Mouse (Mus musculus) layer of hippocampus, adult 9-11 months (tissue): ENCODE measurements around the gene Anks1b.

Source experiments
- DNase-seq: peaks from one replicate; pipeline ENCODE4 v3.0.0; 2022

Gene Anks1b

GRCm38 (mm10) chr10:89873146-89873950 is at the start of gene Anks1b:
Gene Anks1b (plus strand): TSS chr10:89873509.
- peak; percentile 67 for DNase-seq

- DNase-seq, result peak; percentile 8
Measured at GRCm38 (mm10) chr10:89823906-89824305, 49.4 kb upstream of the Anks1b start.

DNA sequence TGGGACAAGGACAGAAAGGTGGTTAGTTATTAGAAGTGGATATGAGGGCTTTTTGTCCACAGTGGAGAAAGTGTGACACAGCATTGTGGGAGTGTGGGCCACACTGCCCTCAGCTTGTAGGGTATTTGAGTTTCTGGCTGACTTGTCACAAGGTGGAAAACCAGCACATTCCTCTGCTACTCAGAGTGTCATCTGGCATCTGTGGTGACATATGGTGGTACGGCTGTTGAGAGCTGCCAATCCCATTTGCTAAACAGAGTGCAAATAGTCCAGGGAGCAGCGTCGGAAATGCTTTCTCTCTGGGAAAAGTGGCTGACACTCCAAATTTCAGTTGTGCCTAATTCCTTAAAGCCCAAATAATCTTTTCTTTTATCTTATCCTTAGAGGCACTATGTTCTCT is 46.4 kb upstream of the Anks1b start:
- DNase-seq, result peak; percentile 39

DNA sequence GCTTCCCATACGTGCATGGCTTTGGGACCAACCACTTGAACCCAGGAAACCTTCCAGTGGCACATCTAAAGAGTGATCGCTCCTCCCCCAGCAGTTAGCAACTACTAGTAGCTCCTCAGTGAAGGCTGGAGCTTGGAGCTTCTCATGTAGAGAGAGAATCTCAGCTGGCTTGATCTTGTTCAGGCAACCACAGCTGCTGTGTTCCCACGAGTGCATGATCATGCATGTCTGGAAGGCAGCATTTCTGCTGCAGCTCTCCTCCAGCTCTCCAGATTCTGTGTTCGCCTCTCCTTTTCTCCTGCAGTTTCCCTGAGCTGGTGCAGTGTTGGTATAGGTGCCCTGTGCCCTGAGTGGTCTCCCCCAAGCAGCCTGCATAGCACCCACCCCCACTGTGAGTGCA is 41.0 kb upstream of the Anks1b start:
- DNase-seq, result no peak

DNA sequence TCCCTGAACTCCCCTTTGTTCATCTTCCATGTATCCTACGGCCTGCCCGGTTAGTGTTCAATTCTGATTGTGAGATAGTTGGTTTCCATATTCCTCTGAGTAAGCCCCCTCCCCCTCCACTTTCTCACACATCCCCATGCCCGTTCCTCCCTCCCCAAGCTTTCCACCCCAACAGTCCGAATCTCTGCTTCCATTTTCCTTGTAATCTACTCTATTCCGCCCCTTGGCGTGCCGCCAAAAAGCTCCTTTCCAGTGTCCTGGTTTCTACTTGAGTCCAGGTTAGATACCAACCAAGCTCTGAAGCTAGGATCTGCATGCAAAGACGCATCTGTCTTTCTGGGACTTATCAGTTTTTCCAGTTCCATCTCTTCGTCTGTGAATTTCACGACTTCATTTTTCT is 40.1 kb upstream of the Anks1b start:
- no peak for DNase-seq

- no peak for DNase-seq
Measured at GRCm38 (mm10) chr10:89837476-89837875, 35.8 kb upstream of the Anks1b start.

DNA sequence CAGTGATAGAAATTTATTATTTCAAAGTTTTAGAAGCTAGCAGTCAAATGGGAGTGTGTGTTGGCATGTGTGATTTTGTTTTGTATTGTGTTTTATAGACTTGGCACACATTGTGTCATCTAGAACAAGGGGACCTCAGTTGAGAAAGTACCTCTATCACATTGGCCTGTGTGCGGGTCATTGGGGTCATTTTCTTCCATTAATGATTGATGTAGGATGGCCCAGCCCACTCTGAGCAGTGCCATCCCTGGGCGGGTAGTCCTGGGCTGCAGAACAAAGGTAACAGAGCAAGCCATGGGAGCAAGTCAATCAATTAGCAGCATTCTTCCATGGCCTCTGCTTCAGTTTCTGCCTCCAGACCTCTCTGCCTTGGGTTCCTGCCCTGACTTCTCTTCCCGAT is 34.5 kb upstream of the Anks1b start:
- DNase-seq, result no peak

GRCm38 (mm10) chr10:89850951-89851350 is 22.4 kb upstream of the Anks1b start:
- DNase-seq, result no peak

GRCm38 (mm10) chr10:89855251-89855875 is 17.9 kb upstream of the Anks1b start:
- DNase-seq, result peak; percentile 80

GRCm38 (mm10) chr10:89856286-89856685 is 17.0 kb upstream of the Anks1b start:
- DNase-seq, result peak; percentile 71

DNA sequence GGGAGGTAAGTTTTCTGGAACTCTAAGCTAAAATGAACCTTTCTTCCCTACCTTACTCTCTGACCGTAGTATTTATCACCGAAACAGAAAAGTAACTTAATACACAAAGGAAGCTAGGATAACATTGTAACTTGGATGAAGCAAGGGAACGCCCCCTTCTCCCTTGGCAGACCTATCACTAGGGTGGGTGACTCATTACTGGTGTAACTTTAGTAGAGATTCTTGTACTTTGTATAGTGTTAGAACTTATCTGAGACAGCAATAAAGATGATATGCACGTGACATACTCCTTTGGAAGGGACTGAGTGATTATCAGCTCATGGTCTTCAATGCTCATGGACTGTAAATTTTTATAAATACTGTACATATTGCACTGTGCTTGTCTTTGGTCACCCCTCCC is 5.1 kb upstream of the Anks1b start:
- no peak for DNase-seq

- DNase-seq, result no peak
Measured at GRCm38 (mm10) chr10:89868836-89869235, 4.5 kb upstream of the Anks1b start.

DNA sequence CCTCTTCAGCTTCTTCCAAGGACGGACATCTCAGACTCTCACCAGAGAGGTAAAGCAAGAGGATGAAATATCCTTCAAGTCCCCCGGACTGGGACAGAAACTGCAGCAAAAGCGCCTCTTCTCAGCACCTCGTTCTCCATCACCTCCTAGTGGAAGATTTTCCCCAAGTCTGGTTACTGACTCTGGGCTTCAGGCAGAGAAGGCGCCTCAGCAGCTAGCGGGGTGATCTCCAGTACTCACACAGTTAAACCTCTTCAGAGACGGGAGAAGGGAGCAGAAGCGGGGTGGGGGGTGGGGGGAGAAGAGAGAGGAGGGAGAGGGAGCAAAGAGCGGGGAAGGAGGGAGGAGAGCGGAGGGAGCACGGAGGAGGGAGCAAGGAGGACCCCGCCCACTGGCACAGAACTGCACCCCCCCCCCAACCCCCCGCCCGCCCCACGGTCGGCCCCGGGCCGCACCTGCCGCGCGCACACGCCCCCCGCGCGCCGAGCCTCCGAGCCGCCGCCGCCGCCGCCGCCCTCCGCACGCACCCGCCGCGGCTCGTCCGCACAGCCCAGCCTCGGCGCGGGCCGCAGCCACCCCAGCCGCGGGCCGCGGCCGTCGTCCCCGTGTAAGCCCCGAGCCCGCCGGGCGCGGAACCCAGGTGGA is 686 bp upstream of the Anks1b start:
- DNase-seq, result peak; percentile 57

DNA sequence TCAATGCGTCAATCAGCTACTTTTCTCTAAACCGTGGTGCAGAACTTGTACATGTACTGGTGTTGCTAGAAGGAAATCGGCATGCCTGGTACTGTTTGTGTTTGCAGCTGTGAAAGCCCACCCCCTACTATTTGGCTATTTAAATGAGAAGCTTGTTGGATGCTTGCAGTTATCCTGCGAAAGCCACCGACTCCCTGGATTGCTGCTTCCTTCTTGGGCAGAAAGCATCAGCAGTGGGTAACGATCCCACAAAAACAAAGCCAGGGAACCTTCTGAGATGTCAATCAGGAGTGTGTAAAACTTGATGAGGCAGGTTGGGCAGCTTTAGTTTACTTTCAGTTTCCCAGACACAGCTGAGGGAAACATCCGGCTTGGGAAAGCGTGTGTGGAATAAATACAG is 727 bp downstream of the Anks1b start:
- no peak for DNase-seq

GRCm38 (mm10) chr10:89883561-89883960 is 10.3 kb downstream of the Anks1b start:
- no peak for DNase-seq

DNA sequence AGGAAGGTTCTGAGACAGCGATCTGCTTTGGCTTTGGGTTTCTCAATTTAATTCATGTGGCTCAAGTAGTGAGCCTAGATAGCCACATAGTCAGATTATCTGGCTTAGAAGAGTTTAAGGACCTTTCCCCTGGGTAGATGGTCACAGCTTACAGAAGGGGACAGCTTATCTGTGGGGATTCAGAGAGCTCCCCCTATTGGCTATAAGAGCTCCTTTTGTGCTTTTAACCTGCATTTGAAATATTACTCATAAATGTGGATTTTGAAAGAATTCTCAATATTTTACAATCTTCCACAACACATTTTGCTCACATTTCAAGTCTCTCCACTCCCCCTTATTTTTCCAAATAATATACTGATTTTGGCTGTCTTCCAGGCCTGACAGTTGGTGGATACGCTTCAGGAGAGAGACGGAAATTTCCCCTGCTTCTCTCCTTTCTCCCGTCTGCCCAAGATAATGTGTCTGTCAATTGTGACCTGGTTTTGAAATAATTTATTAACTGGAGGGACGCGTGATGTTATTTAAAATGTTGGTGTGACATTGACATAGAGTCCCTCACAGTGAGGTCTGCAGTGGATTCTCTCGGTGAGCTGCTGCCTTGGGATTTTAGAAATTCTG is 29.5 kb downstream of the Anks1b start:
- DNase-seq, result no peak

- no peak for DNase-seq
Measured at GRCm38 (mm10) chr10:89911889-89912288, 38.6 kb downstream of the Anks1b start.

- DNase-seq, result peak; percentile 12
Measured at GRCm38 (mm10) chr10:89913174-89913573, 39.9 kb downstream of the Anks1b start.

- DNase-seq, result no peak
Measured at GRCm38 (mm10) chr10:89917141-89917540, 43.8 kb downstream of the Anks1b start.

GRCm38 (mm10) chr10:89921965-89922364 is 48.7 kb downstream of the Anks1b start:
- DNase-seq, result no peak

- DNase-seq, result no peak
Measured at GRCm38 (mm10) chr10:89942180-89942579, 68.9 kb downstream of the Anks1b start.

- DNase-seq, result no peak
Measured at GRCm38 (mm10) chr10:89946636-89947349, 73.5 kb downstream of the Anks1b start.

GRCm38 (mm10) chr10:89974361-89974760 is 101.1 kb downstream of the Anks1b start:
- no peak for DNase-seq
